Comparison of ENCODE assay signal across 15 mouse cellular contexts in the genomic region with DNA sequence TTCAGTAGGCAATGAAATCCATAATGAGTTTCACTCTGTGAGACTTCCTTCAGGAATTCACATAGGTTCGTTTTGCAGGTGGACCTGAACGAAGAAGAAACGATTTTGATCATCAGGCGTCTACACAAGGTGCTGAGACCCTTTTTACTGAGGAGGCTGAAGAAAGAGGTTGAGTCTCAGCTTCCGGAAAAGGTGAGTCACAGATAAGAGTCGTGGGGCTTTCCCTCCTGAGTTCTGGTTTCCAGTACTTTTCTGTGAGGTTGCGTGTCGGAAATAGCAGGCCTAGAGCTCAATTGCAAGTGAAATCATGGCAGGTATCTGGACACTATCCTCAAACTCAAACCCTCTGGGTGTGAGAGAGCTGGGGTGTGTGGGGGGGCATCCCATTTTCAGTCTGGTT.
"Had no signal": no experiment of that assay in that cellular context is flagged by ENCODE, and none has a peak within 500 bp of the region (broad histone marks: within the 10 kb centered on the region; RNA-seq: fewer than 3 reads in every experiment).

No protein-coding gene starts in this region.

- H3K27me3 ChIP-seq: liver, embryonic 13.5 days; neural tube, embryonic 12.5 days; neural tube, embryonic 15.5 days had no signal

- H3K36me3 ChIP-seq: liver, embryonic 13.5 days had no signal

- DNase-seq: kidney, adult 2 months; kidney, postnatal 25 days; layer of hippocampus, adult 9-11 months; liver, embryonic 13.5 days; lung, adult 2 months; lung, postnatal 14 days; lung, postnatal 4 days; midbrain, embryonic 14.5 days; right cerebral cortex, adult 18-20 months; right cerebral cortex, postnatal 14 days; spleen, adult 18-20 months; thymus, adult 2 months; thymus, postnatal 14 days had no signal
